Mouse (Mus musculus) ES-Bruce4 (cell line): Measurements from ENCODE around the gene Lsmem1.

Source experiments
- CTCF ChIP-seq: IDR thresholded peaks from one replicate; pipeline ENCODE4 v1.8.1; 2011; ENCODE audit warnings: low read depth, low read length
- EP300 ChIP-seq: IDR thresholded peaks from 2 replicates; pipeline ENCODE4 v1.6.1; 2011; ENCODE audit warnings: low read depth, low read length; ENCODE audit not compliant: insufficient read depth
- POLR2A ChIP-seq: IDR thresholded peaks from one replicate; pipeline ENCODE4 v1.8.1; 2011; ENCODE audit warnings: low read length; ENCODE audit not compliant: insufficient read depth

GRCm38 (mm10) chr12:40200484-40201235 is 1.4 kb upstream of the Lsmem1 start:
- no peak for TF ChIP-seq EP300
- no peak for TF ChIP-seq CTCF
- TF ChIP-seq POLR2A, result no peak
